Mouse (Mus musculus): ENCODE results near the gene Kcnh7.

Gene Kcnh7

DNA sequence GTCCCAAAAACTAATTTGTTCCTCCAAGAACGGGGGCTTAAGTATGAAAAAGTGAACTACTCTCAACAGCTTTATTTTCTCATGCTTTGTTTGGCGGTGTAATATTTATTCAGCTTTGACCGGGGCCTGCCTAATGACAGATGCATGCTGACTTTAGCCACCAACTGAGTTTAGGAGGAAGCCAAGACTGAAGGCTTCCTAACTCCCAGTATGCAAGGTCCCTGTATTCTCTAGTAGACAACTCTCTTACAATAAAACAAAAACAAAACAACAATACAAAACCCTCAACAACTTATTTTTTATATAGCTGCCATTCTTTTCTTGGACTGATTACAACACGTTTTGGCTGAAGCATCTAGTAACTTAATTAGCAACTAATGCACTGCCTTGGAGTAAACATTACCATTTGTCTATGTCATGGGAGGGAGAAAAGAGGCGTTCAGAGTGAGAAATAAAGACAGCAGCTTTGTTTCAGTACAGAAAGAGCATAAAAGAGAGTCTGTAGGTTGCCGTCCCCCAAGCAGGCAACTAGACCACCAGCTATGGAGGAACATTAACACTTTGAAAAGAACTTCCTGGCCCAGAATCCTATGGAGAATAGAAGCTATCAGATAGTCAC lies 537.3 kb downstream of the Kcnh7 start:
- DNase-seq (ENCODE audit: low spot score in 2 of 2), result no peak

DNA sequence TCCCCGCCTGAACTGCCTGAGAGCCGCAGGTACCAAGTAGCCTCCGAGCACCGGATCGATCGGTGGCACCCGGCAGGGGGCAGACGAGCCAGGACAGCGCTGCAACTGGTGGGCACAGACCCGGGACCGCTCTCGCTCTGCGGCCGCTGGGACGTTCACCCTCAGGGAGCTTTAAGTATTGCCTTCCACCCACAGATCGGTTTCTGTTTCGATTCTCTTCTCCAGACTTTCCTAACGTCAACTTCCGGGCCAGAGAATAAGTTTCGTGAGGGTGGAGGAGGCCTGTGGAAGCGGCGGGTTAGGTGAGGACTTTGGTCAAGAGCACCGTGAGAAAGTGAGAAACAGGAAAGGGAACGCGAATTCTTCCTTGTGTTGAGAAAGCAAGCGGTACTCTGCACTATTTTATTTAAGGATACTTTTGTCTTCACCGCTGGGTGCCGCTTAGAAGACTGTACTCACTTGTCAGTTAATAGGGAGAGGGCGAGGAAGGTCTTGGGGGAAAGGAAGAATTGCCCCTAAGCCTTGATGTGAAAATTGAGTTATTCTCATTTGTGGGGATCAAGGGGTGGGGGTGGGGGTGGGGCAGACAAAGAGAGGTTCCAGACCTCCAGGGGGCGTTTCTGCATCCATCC lies 538.0 kb downstream of the Kcnh7 start, which contains the start of gene Ifih1:
Gene Ifih1 (minus strand): TSS at position 242 of the 632 bp plus-strand sequence.
- DNase-seq (ENCODE audit: low spot score in 2 of 2), result peak in 1 of 2 experiments; percentile 61

DNA sequence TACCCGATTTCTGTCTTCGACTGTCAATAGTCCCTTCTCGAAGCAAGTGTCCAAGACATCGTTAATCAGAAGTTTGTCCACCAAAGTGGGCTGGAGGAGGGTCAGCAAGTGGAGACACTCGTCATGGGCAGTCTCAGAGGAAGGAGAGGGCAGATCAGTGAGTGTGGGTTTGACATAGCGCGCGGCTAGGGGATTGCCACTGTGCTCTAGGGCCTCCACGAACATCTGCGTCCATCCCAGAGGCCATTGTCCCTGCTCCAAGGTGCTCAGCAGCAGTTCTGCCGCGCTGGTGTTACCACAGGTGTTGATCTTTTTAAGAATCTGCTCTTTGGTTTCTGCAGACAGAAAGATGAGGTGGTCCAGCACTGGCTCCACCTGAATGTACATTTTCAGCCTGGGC lies 538.6 kb downstream of the Kcnh7 start:
- no peak for DNase-seq (ENCODE audit: low spot score in 2 of 2)

DNA sequence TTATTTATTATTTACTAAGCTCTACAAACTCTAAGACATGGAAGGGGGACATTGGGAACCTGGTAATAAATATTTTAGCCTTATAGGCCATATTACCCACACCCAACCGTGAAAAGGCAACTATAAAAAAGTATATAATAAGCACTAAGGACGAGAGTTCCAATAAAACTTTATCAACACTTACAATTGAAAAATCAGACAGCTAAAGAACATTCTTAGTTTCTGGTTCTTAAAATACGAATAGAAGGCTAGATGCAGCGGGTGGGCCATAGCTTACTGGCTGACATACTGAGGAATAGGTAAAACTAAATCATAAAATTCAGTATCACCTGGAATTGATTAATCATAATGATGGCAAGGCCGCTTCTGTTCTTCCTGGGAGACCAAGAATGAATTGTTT lies 539.2 kb downstream of the Kcnh7 start:
- no peak for DNase-seq (ENCODE audit: low spot score in 2 of 2)

Data from right cerebral cortex, postnatal 10 days (tissue).